Mouse (Mus musculus) neural tube, embryonic 15.5 days (tissue): ENCODE measurements at regions not wholly inside any gene's neighbourhood (a gene's known extent, or its start where the extent isn't known, plus 50 kb on each side); places are given as distances from the start of the nearest gene placed in this dataset. TPM values are rescaled to one million over a fixed set of nuclear protein-coding genes. Genes with fewer than 3 reads are reported as not detected.

Experiments
- ATAC-seq: fragments of 200-750 bp; cut with Nextera tagmentation; 2 replicates; pipeline ENCODE4 v1.8.0; 2017; ENCODE audit warnings: mild to moderate bottlenecking, moderate TSS enrichment, moderate library complexity; ENCODE audit not compliant: low FRiP score
- H3K27ac ChIP-seq: fragments of 300-500 bp; sonication (generic); replicated peaks from 2 replicates; pipeline ENCODE4 v1.5.1; 2015; ENCODE audit warnings: mild to moderate bottlenecking, inconsistent platforms
- H3K27me3 ChIP-seq: fragments of 300-500 bp; sonication (generic); replicated peaks from 2 replicates; pipeline ENCODE4 v1.6.1; 2015; ENCODE audit warnings: inconsistent platforms
- H3K36me3 ChIP-seq: fragments of 300-500 bp; sonication (generic); 2 replicates; pipeline ENCODE4 v1.6.1; 2015; ENCODE audit warnings: inconsistent platforms
- H3K4me1 ChIP-seq: fragments of 300-500 bp; sonication (generic); 2 replicates; pipeline ENCODE4 v1.6.1; 2015; ENCODE audit warnings: inconsistent platforms
- H3K4me2 ChIP-seq: fragments of 300-500 bp; sonication (generic); 2 replicates; pipeline ENCODE4 v1.6.1; 2015; ENCODE audit warnings: inconsistent platforms, mild to moderate bottlenecking, moderate library complexity
- H3K4me3 ChIP-seq: fragments of 300-500 bp; sonication (generic); replicated peaks from 2 replicates; pipeline ENCODE4 v1.5.1; 2015; ENCODE audit warnings: mild to moderate bottlenecking, inconsistent platforms
- H3K9ac ChIP-seq: fragments of 300-500 bp; sonication (generic); replicated peaks from 2 replicates; pipeline ENCODE4 v1.6.1; 2015; ENCODE audit warnings: mild to moderate bottlenecking, inconsistent platforms
- H3K9me3 ChIP-seq: fragments of 300-500 bp; sonication (generic); replicated peaks from 2 replicates; pipeline ENCODE4 v1.6.1; 2016; ENCODE audit warnings: inconsistent platforms
- WGBS: fragments of 180-500 bp; shearing (Covaris S2); methylation state at CpG from one replicate; pipeline ENCODE4 v1.1.7; 2015; ENCODE audit warnings: mixed read lengths; 5-methylcytosine and 5-hydroxymethylcytosine counted together
- microRNA-seq: library from miRNA; unstranded; fragments of <30 nt; microRNA quantifications from one replicate; pipeline ENCODE4, GENCODE M21; 2017

- Histone ChIP-seq H3K4me1 (no peaks in the 10 kb centered on the region), H3K9me3 (no peaks in the 10 kb centered on the region), H3K27me3 (no peaks in the 10 kb centered on the region), H3K4me2 (no peak overlapping the region), H3K9ac (no peak overlapping the region), H3K36me3 (no peaks in the 10 kb centered on the region), H3K27ac (no peak overlapping the region), H3K4me3 (no peak overlapping the region)
- ATAC-seq = no peak
- 83% methylated on average over 5 of the region's 5 CpGs for WGBS
Observed at GRCm38 (mm10) chr13:60536725-60537124, 65.0 kb upstream of the Dapk1 start.

DNA sequence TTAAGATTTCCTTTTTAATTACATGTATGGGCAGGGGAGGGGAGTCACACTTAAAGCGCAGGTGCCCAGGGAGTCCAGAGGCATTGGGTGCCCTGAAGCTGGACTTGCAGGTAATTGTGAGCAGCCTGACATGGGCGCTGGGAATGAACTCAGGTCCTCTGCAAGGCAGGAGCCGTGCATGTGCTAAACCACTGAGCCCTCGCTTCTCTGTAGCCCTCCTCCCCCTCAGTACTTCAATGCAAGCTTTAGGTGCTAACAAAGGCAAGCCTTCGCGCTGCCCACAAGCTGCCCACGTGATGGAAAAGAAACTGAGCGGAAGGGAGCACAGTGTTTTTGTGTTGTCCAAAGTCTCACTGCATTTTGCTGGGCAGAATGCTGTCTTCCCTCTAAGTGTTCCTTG lies 63.6 kb upstream of the Dapk1 start:
- no peaks in the 10 kb centered on the region for H3K36me3 ChIP-seq
- H3K4me2 ChIP-seq = no peak overlapping the region
- H3K9me3 ChIP-seq = no peaks in the 10 kb centered on the region
- no peaks in the 10 kb centered on the region for H3K4me1 ChIP-seq
- no peaks in the 10 kb centered on the region for H3K27me3 ChIP-seq
- H3K27ac ChIP-seq = no peak overlapping the region
- H3K9ac ChIP-seq = no peak overlapping the region
- 42% methylated on average over 8 of the region's 8 CpGs for whole genome bisulfite sequencing
- no peak overlapping the region for H3K4me3 ChIP-seq
- ATAC-seq = no peak

- no peak overlapping the region for H3K9ac ChIP-seq
- WGBS = 98% methylated on average over 5 of the region's 5 CpGs
- no peaks in the 10 kb centered on the region for H3K4me1 ChIP-seq
- H3K4me3 ChIP-seq = no peak overlapping the region
- no peaks in the 10 kb centered on the region for H3K27me3 ChIP-seq
- no peak overlapping the region for H3K4me2 ChIP-seq
- no peaks in the 10 kb centered on the region for H3K9me3 ChIP-seq
- H3K27ac ChIP-seq = no peak overlapping the region
- no peak for ATAC-seq
- no peaks in the 10 kb centered on the region for H3K36me3 ChIP-seq
Observed at GRCm38 (mm10) chr13:60541165-60541564, 60.6 kb upstream of the Dapk1 start.

DNA sequence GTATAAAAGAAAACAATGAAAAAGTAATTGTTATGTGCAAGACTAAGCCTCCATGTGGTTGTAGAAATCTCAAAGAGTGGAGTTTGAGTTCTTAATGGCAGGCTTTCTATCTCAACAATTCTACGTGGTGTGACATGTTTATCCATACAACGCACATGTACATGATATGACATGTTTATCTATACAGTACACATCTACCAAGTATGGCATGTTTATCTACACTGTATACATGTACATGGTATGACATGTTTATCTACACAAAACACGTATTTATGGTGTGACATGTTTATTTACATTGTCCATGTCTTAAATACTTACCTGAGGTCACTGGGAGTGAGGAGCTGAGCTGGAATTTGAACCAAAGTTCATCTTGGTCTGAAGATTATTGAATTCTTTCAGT lies 57.4 kb upstream of the Dapk1 start:
- Histone ChIP-seq H3K27me3 (no peaks in the 10 kb centered on the region), H3K36me3 (no peaks in the 10 kb centered on the region), H3K4me3 (no peak overlapping the region), H3K4me1 (no peaks in the 10 kb centered on the region), H3K9me3 (no peaks in the 10 kb centered on the region), H3K27ac (no peak overlapping the region), H3K9ac (no peak overlapping the region), H3K4me2 (no peak overlapping the region)
- no peak for ATAC-seq
- WGBS = 93% methylated on average over 3 of the region's 3 CpGs

GRCm38 (mm10) chr13:60545999-60546733 lies 55.6 kb upstream of the Dapk1 start:
- Histone ChIP-seq H3K27ac (no peak overlapping the region), H3K9ac (no peak overlapping the region), H3K36me3 (no peaks in the 10 kb centered on the region), H3K4me2 (no peak overlapping the region), H3K9me3 (no peaks in the 10 kb centered on the region), H3K27me3 (no peaks in the 10 kb centered on the region), H3K4me3 (no peak overlapping the region), H3K4me1 (no peaks in the 10 kb centered on the region)
- 39% methylated on average over 2 of the region's 2 CpGs for WGBS
- ATAC-seq = no peak

Small RNAs in the stretch of these regions (microRNA-seq; reads per million reads assigned to microRNA genes)
- gene Gm24999 (not detected), gene Gm25000 (not detected)
